Mouse (Mus musculus): ENCODE data around the gene Mrpl12.

DNA sequence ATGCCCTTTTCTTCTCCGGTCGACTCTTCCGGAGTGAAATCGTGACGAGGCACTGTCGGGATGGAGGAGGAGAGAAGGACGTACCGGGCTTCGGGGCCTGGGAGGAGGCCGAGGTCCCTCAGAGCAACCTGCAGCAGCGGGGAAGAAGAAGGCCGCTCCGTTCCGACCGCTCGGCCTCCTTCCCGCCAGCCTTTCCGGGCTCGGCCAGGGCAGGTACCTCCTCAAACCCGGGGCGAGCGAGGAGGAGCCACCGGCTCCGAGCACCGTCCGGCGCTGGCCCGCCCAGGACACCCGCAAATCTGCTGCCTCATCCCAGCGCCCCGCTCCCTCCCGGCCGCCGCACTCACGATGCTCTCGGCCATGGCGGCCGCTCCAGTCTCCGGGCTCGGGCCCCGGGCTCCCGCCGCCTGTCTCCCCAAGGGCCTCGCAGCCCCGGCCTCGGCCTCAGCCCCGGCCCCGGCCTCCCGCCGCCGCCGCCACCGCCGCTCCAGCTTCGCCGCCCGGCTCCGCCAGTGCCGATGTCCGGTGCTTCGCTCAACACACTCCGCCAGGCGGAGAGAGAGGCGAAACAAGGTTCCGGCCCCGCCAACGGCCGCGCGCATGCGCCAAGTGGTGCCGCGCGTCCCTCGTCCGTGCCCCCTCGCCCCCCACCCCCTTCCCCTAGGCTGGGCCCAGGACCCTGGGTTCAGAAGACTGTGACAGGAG is 47.1 kb upstream of the Mrpl12 start, which contains the start of gene Nploc4:
- TF ChIP-seq MYOD1 (IDR thresholded peaks at IDR 0.05; ENCODE audit: control insufficient read depth in 1 of 3, insufficient read length in 2 of 3, low read depth in 2 of 3) (peak in 1 of 3 experiments; percentile 37), POLR2A (IDR thresholded peaks at IDR 0.05; ENCODE audit: insufficient read length, low read depth) (peak; percentile 86)
